Mouse (Mus musculus) liver, embryonic 13.5 days (tissue): ENCODE results near the gene Pcsk4. TPM values are rescaled to one million over a fixed set of nuclear protein-coding genes. Genes with fewer than 3 reads are reported as not detected.

Experiments used
- ATAC-seq: fragments of 200-750 bp; cut with Nextera tagmentation; 2 replicates; pipeline ENCODE4 v1.8.0; 2017; ENCODE audit warnings: low read depth, mild to moderate bottlenecking, moderate number of reproducible peaks, moderate library complexity
- DNase-seq: peaks from one replicate; pipeline ENCODE4 v3.0.0; 2022
- H3K27ac ChIP-seq: fragments of 300-500 bp; sonication (generic); 2 replicates; pipeline ENCODE4 v1.5.1; 2015; ENCODE audit warnings: moderate library complexity, mild to moderate bottlenecking, inconsistent platforms
- H3K27me3 ChIP-seq: fragments of 300-500 bp; sonication (generic); 2 replicates; pipeline ENCODE4 v1.6.1; 2015; ENCODE audit warnings: mild to moderate bottlenecking, inconsistent platforms
- H3K36me3 ChIP-seq: fragments of 300-500 bp; sonication (generic); 2 replicates; pipeline ENCODE4 v1.6.1; 2015; ENCODE audit warnings: mild to moderate bottlenecking, inconsistent platforms
- H3K4me1 ChIP-seq: fragments of 300-500 bp; sonication (generic); replicated peaks from 2 replicates; pipeline ENCODE4 v1.6.1; 2015; ENCODE audit warnings: inconsistent platforms
- H3K4me2 ChIP-seq: fragments of 300-500 bp; sonication (generic); 2 replicates; pipeline ENCODE4 v1.6.1; 2015; ENCODE audit warnings: inconsistent platforms, mild to moderate bottlenecking, moderate library complexity
- H3K4me3 ChIP-seq: fragments of 300-500 bp; sonication (generic); replicated peaks from 2 replicates; pipeline ENCODE4 v1.5.1; 2015; ENCODE audit warnings: mild to moderate bottlenecking, inconsistent platforms
- H3K9ac ChIP-seq: fragments of 300-500 bp; sonication (generic); 2 replicates; pipeline ENCODE4 v1.6.1; 2015; ENCODE audit warnings: mild to moderate bottlenecking, inconsistent platforms
- H3K9me3 ChIP-seq: fragments of 300-500 bp; sonication (generic); replicated peaks from 2 replicates; pipeline ENCODE4 v1.6.1; 2016; ENCODE audit warnings: inconsistent platforms
- WGBS: fragments of 180-500 bp; shearing (Covaris S2); methylation state at CpG from one replicate; pipeline ENCODE4 v1.1.7; 2015; ENCODE audit not compliant: insufficient replicate concordance; 5-methylcytosine and 5-hydroxymethylcytosine counted together
- microRNA-seq: library from miRNA; unstranded; fragments of <30 nt; microRNA quantifications from one replicate; pipeline ENCODE4, GENCODE M21; 2016
- polyA plus RNA-seq: library from polyadenylated mRNA; unstranded; fragments of >200 nt; fragmentation: Nextera tagmentation; extraction: Ambion mirVana; gene quantifications from 2 replicates; pipeline ENCODE4 v1.2.1, GENCODE M21; 2015

Gene Pcsk4
- polyA plus RNA-seq, 1 experiment from 2014 or later, result 5.3 TPM

- Histone ChIP-seq H3K9me3 (no peaks in the 10 kb centered on the region), H3K36me3 (peaks cover 99% of the 10 kb centered on the region), H3K27ac (no peak overlapping the region), H3K4me3 (no peak overlapping the region), H3K27me3 (no peaks in the 10 kb centered on the region), H3K4me1 (peaks cover 11% of the 10 kb centered on the region), H3K4me2 (no peak overlapping the region), H3K9ac (no peak overlapping the region)
- 87% methylated on average over 8 of the region's 8 CpGs for WGBS
- no peak for DNase-seq
- no peak for ATAC-seq
These were observed 47.4 kb downstream of the Pcsk4 start for GRCm38 (mm10) chr10:80281921-80282371.

GRCm38 (mm10) chr10:80281304-80281703, 48.0 kb downstream of the Pcsk4 start:
- Histone ChIP-seq H3K4me1 (peaks cover 11% of the 10 kb centered on the region), H3K9me3 (no peaks in the 10 kb centered on the region), H3K9ac (no peak overlapping the region), H3K4me2 (no peak overlapping the region), H3K27ac (no peak overlapping the region), H3K4me3 (no peak overlapping the region), H3K36me3 (peaks cover 99% of the 10 kb centered on the region), H3K27me3 (no peaks in the 10 kb centered on the region)
- ATAC-seq (no peak), DNase-seq (no peak)
- 76% methylated on average over 7 of the region's 7 CpGs for WGBS

DNA sequence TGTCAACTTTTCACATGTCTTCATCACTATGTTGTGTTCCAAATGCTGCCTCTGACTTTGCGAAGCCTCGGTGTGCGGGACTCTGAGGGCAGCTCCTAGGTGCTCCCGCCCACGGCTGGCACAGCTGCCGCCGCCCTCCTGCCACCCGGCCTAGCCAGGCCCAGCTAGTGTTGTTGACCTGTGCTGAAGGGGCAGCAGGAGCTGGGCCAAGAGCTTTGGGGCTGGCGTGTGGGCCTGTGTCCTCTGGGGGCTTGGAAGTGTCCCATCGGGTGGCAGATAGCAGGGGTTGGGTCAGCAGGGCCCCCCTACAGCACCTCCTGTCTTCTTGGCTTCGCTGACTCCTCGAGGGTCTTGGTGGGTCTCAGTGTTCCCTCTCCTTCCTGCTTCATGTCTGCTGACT, 50.0 kb downstream of the Pcsk4 start:
- ATAC-seq (no peak), DNase-seq (no peak)
- H3K4me1 ChIP-seq, result peaks cover 23% of the 10 kb centered on the region
- H3K9ac ChIP-seq, result no peak overlapping the region
- H3K36me3 ChIP-seq, result peaks cover 100% of the 10 kb centered on the region
- no peaks in the 10 kb centered on the region for H3K27me3 ChIP-seq
- no peak overlapping the region for H3K27ac ChIP-seq
- 92% methylated on average over 12 of the region's 12 CpGs for WGBS
- no peak overlapping the region for H3K4me2 ChIP-seq
- H3K9me3 ChIP-seq, result no peaks in the 10 kb centered on the region
- no peak overlapping the region for H3K4me3 ChIP-seq

DNA sequence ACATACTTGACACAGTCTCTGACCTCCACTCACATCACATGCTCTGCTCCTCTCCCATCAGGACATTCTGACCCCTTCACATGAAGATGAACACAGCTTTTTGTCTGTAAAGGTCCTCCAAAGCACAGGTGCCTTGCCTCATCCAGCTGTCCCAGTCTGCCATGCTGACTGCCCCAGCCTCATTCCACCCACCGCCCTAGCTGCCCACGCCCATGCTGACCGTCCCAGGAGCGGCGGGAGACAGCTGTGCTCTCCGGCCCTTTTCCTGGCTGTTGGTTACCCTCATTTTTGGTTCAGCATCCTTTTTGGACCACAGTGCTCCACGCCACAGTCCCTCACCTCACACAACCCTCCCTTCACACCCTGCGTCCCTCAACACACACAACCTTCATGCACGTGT, 50.9 kb downstream of the Pcsk4 start:
- WGBS, result 92% methylated on average over 9 of the region's 9 CpGs
- no peak for ATAC-seq
- no peaks in the 10 kb centered on the region for H3K9me3 ChIP-seq

DNA sequence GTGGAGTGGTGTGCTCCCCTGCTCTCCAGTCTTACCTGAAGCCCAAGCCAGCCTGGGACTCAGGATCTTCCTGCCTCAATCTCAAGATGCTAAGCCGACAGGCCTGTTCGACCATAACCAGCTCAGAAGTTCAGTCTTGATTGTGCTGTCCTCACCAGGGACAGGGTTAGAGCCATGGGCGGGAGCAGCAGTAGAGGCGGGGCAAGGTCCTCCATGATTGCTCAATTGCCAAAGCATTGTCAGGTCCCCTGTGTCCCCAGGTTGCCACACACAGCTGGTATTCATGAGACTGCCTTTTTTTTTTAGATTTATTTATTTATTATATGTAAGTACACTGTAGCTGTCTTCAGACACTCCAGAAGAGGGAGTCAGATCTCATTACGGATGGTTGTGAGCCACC, 53.1 kb downstream of the Pcsk4 start:
- Histone ChIP-seq H3K9me3 (no peaks in the 10 kb centered on the region), H3K27ac (no peak overlapping the region), H3K4me3 (no peak overlapping the region), H3K4me2 (no peak overlapping the region), H3K27me3 (no peaks in the 10 kb centered on the region), H3K4me1 (peaks cover 47% of the 10 kb centered on the region), H3K9ac (no peak overlapping the region), H3K36me3 (peaks cover 94% of the 10 kb centered on the region)
- 78% methylated on average over 5 of the region's 5 CpGs for WGBS
- DNase-seq (no peak), ATAC-seq (no peak)

More for the DNA sequence above, 50.9 kb downstream of the Pcsk4 start:
- Histone ChIP-seq H3K36me3 (peaks cover 100% of the 10 kb centered on the region), H3K27ac (no peak overlapping the region), H3K4me2 (no peak overlapping the region), H3K4me3 (no peak overlapping the region), H3K4me1 (peaks cover 32% of the 10 kb centered on the region), H3K9ac (no peak overlapping the region), H3K27me3 (no peaks in the 10 kb centered on the region)
- no peak for DNase-seq

- peaks cover 89% of the 10 kb centered on the region for H3K36me3 ChIP-seq
- H3K4me2 ChIP-seq, result no peak overlapping the region
- ATAC-seq, result no peak
- no peak overlapping the region for H3K4me3 ChIP-seq
- no peaks in the 10 kb centered on the region for H3K9me3 ChIP-seq
- H3K9ac ChIP-seq, result 0 out of 2 replicates have a peak overlapping the region, but pooled peaks have one; percentile 52
- no peak for DNase-seq
- H3K27me3 ChIP-seq, result no peaks in the 10 kb centered on the region
- peak overlapping the region; percentile 96 for H3K27ac ChIP-seq
- H3K4me1 ChIP-seq, result peaks cover 66% of the 10 kb centered on the region
- WGBS, result 79% methylated on average over 3 of the region's 3 CpGs
These were observed 55.5 kb downstream of the Pcsk4 start for GRCm38 (mm10) chr10:80273847-80274246.

DNA sequence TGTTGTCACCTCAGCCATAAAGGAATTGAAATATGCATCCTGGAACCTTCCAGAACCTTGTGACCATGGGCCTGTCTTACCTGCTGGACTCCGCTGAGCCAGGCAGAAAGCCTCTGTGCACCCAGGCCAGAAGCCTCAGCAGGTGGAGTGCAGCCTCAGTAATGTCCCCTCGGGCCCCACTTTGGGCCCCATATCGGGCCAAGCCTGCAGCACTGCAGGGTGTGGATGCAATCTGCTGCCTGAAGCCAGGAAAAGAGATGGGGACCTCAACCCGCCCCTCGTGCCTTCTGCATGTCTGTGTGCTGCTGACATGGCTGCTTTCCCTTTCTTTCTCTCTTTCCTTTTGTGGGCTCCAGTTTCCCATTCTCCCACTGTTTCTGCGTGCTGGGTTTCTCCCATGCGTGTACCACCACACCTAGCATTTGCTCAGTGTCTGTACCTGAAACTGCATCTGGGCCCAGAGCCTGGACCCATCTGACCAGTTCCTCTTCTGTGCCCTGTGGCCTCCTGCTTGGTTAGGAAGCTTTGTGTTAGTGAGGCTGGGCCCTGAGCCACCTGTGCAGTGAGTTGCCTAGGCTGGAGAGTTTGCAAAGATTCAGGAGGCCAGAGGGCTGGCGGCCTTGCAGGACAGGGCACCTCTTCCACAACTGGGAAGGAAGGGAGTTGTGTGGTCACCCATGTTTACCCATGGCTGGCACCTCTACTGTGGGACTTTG, 57.3 kb downstream of the Pcsk4 start:
- Histone ChIP-seq H3K36me3 (peaks cover 87% of the 10 kb centered on the region), H3K4me3 (peak overlapping the region; percentile 98), H3K9ac (peak overlapping the region; percentile 100), H3K27me3 (no peaks in the 10 kb centered on the region), H3K4me1 (peaks cover 84% of the 10 kb centered on the region), H3K27ac (peak overlapping the region; percentile 96), H3K4me2 (peak overlapping the region; percentile 88), H3K9me3 (no peaks in the 10 kb centered on the region)
- ATAC-seq (peak; percentile 77), DNase-seq (peak; percentile 66)
- 63% methylated on average over 8 of the region's 8 CpGs for WGBS

Small RNA genes within 50 kb of the gene (microRNA-seq; reads per million reads assigned to microRNA genes)
- gene Mir6911, result 2.9 reads per million, percentile 3 among the genes with 10 or more reads in this experiment

Other genes starting within 250 kb of the Pcsk4 start
- gene Sbno2, start 223.9 kb downstream of the Pcsk4 start, polyA plus RNA-seq, result 9.2 and 9.9 TPM in 2 replicates
- gene Stk11, start 213.7 kb downstream of the Pcsk4 start, polyA plus RNA-seq, result 16.2 and 18.3 TPM in 2 replicates
- 358 and 362 TPM in 2 replicates for gene Atp5d, start 190.9 kb downstream of the Pcsk4 start, polyA plus RNA-seq
- 0.54 and 0.69 TPM in 2 replicates for gene Cbarp, start 188.7 kb downstream of the Pcsk4 start, polyA plus RNA-seq
- gene Midn, start 181.2 kb downstream of the Pcsk4 start, polyA plus RNA-seq, result 3.0 and 3.3 TPM in 2 replicates
- 19.5 and 21.9 TPM in 2 replicates for gene Cirbp, start 163.5 kb downstream of the Pcsk4 start, polyA plus RNA-seq
- 14.8 and 15.1 TPM in 2 replicates for gene 1600002K03Rik, start 156.6 kb downstream of the Pcsk4 start, polyA plus RNA-seq
- 0.98 and 1.1 TPM in 2 replicates for gene Efna2, start 150.0 kb downstream of the Pcsk4 start, polyA plus RNA-seq
- 26.1 and 26.5 TPM in 2 replicates for gene Mum1, start 103.1 kb downstream of the Pcsk4 start, polyA plus RNA-seq
- 241 and 294 TPM in 2 replicates for gene Ndufs7, start 80.4 kb downstream of the Pcsk4 start, polyA plus RNA-seq
- gene Gamt, start 68.5 kb downstream of the Pcsk4 start, polyA plus RNA-seq, result 53.5 and 57.2 TPM in 2 replicates
- 33.5 and 34.7 TPM in 2 replicates for gene Dazap1, start 68.0 kb downstream of the Pcsk4 start, polyA plus RNA-seq
- 792 and 836 TPM in 2 replicates for gene Rps15, start 37.0 kb downstream of the Pcsk4 start, polyA plus RNA-seq
- 0.13 and 0.24 TPM in 2 replicates for gene Apc2, start 33.5 kb downstream of the Pcsk4 start, polyA plus RNA-seq
- gene 2310011J03Rik, start 9.0 kb downstream of the Pcsk4 start, polyA plus RNA-seq, result 42.3 and 43.7 TPM in 2 replicates
- gene Reep6, start 455 bp upstream of the Pcsk4 start, polyA plus RNA-seq, result 50.9 and 65.0 TPM in 2 replicates
- gene Adamtsl5, start 18.9 kb upstream of the Pcsk4 start, polyA plus RNA-seq, result 1.8 and 2.5 TPM in 2 replicates
- gene Plk5, start 27.0 kb upstream of the Pcsk4 start, polyA plus RNA-seq, result 0.12 TPM in 1 of 2 replicates, not detected in the other
- 1.0 and 1.1 TPM in 2 replicates for gene Mex3d, start 58.2 kb upstream of the Pcsk4 start, polyA plus RNA-seq
- gene Mbd3, start 70.1 kb upstream of the Pcsk4 start, polyA plus RNA-seq, result 81.2 and 87.4 TPM in 2 replicates
- 474 and 603 TPM in 2 replicates for gene Uqcr11, start 77.3 kb upstream of the Pcsk4 start, polyA plus RNA-seq
- gene Tcf3, start 104.1 kb upstream of the Pcsk4 start, polyA plus RNA-seq, result 55.2 and 56.2 TPM in 2 replicates
- gene Onecut3, start 165.3 kb upstream of the Pcsk4 start, polyA plus RNA-seq, result 0.02 TPM in 1 of 2 replicates, not detected in the other
- gene Atp8b3, start 209.6 kb upstream of the Pcsk4 start, polyA plus RNA-seq, result 0.02 and 0.03 TPM in 2 replicates
- gene Rexo1, start 232.1 kb upstream of the Pcsk4 start, polyA plus RNA-seq, result 13.4 and 13.8 TPM in 2 replicates
- gene Klf16, start 247.8 kb upstream of the Pcsk4 start, polyA plus RNA-seq, result 13.4 and 14.1 TPM in 2 replicates